Mouse (Mus musculus): Measurements from ENCODE around the gene Lmod3. TPM values are rescaled to one million over a fixed set of nuclear protein-coding genes. Genes with fewer than 3 reads are reported as not detected.

Gene Lmod3
- polyA plus RNA-seq (2012; rRNA removed), result 0.10 and 0.11 TPM in 2 replicates

GRCm38 (mm10) chr6:97252711-97253221, at the start of gene Lmod3:
TSS of gene Lmod3 (minus strand) at chr6:97252759.
- Histone ChIP-seq H3K27ac (ENCODE audit: control insufficient read depth, insufficient read depth, low read depth, low read length) (no peak within 1 kb of the TSS), H3K4me1 (ENCODE audit: control insufficient read depth, insufficient read depth, low read length) (no peaks in the 10 kb centered on the region; the same call in 1 of the 2 replicates), H3K36me3 (ENCODE audit: control insufficient read depth, insufficient read depth, low read length) (no peaks in the 10 kb centered on the region), H3K27me3 (ENCODE audit: control insufficient read depth, insufficient read depth, low read length) (no peaks in the 10 kb centered on the region), H3K4me3 (ENCODE audit: control insufficient read depth, low read depth, low read length) (no peak within 1 kb of the TSS)
- TF ChIP-seq POLR2A (IDR thresholded peaks at IDR 0.05; ENCODE audit: control insufficient read depth, low read depth, low read length), result no peak

DNA sequence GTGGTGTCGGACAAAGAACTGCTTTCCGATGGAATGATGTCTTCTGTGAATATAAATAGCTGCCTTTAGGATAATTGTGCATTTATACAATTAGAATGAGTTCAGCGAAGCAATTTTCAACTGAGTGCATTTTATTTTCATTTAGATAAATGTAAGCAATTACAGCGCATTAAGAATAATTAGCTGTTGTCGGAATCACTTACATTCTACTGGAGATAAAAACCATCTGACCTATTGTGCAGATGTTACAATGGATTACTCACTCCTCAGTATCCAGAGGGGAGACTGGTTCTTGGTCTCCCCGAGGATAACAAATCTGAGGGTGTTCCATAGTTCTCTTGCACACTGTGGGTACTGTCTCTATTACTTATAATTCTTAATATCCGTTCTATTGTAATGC, 49.7 kb upstream of the Lmod3 start:
- H3K27me3 ChIP-seq (ENCODE audit: control insufficient read depth, insufficient read depth, low read length), result no peaks in the 10 kb centered on the region

DNA sequence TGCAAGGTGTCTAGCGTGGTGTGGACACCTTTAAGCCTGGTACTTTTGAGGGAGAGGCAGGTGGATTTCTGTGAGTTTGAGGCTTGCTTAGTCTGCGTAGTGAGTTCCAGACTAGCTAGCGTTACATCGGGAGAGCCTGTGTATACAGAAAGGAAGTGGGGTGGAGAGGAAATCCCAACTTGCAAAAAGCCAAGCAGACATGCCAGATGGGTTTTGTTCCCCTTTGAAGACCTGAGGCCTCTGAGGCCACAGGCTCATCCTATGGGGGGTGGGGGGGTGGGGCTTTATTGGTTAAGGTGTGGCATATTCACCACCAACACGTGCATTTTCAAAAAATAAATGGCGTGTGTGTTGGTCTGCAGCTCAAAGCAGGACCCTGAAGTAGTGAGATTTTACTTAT, 48.1 kb upstream of the Lmod3 start:
- H3K27ac ChIP-seq (ENCODE audit: control insufficient read depth, insufficient read depth, low read depth, low read length), result no peak overlapping the region
- H3K4me3 ChIP-seq (ENCODE audit: control insufficient read depth, low read depth, low read length), result no peak overlapping the region
- H3K27me3 ChIP-seq (ENCODE audit: control insufficient read depth, insufficient read depth, low read length), result no peaks in the 10 kb centered on the region
- no peaks in the 10 kb centered on the region for H3K36me3 ChIP-seq (ENCODE audit: control insufficient read depth, insufficient read depth, low read length)
- TF ChIP-seq POLR2A (IDR thresholded peaks at IDR 0.05; ENCODE audit: control insufficient read depth, low read depth, low read length) (no peak), CTCF (IDR thresholded peaks at IDR 0.05; ENCODE audit: control insufficient read depth, insufficient read depth, insufficient replicate concordance, low read depth, low read length) (no peak)
- H3K4me1 ChIP-seq (ENCODE audit: control insufficient read depth, insufficient read depth, low read length), result no peaks in the 10 kb centered on the region

More for the DNA sequence above, 49.7 kb upstream of the Lmod3 start:
- H3K4me3 ChIP-seq (ENCODE audit: control insufficient read depth, low read depth, low read length), result no peak overlapping the region
- no peaks in the 10 kb centered on the region for H3K4me1 ChIP-seq (ENCODE audit: control insufficient read depth, insufficient read depth, low read length)
- no peaks in the 10 kb centered on the region for H3K36me3 ChIP-seq (ENCODE audit: control insufficient read depth, insufficient read depth, low read length)
- H3K27ac ChIP-seq (ENCODE audit: control insufficient read depth, insufficient read depth, low read depth, low read length), result no peak overlapping the region
- TF ChIP-seq POLR2A (IDR thresholded peaks at IDR 0.05; ENCODE audit: control insufficient read depth, low read depth, low read length), result no peak
- no peak for TF ChIP-seq CTCF (IDR thresholded peaks at IDR 0.05; ENCODE audit: control insufficient read depth, insufficient read depth, insufficient replicate concordance, low read depth, low read length)

- Histone ChIP-seq H3K36me3 (ENCODE audit: control insufficient read depth, insufficient read depth, low read length) (no peaks in the 10 kb centered on the region), H3K27ac (ENCODE audit: control insufficient read depth, insufficient read depth, low read depth, low read length) (no peak overlapping the region), H3K27me3 (ENCODE audit: control insufficient read depth, insufficient read depth, low read length) (no peaks in the 10 kb centered on the region), H3K4me3 (ENCODE audit: control insufficient read depth, low read depth, low read length) (no peak overlapping the region), H3K4me1 (ENCODE audit: control insufficient read depth, insufficient read depth, low read length) (no peaks in the 10 kb centered on the region)
- no peak for TF ChIP-seq CTCF (IDR thresholded peaks at IDR 0.05; ENCODE audit: control insufficient read depth, insufficient read depth, insufficient replicate concordance, low read depth, low read length)
These were observed 47.6 kb upstream of the Lmod3 start for GRCm38 (mm10) chr6:97300180-97300579.

- TF ChIP-seq POLR2A (IDR thresholded peaks at IDR 0.05; ENCODE audit: control insufficient read depth, low read depth, low read length) (no peak), CTCF (IDR thresholded peaks at IDR 0.05; ENCODE audit: control insufficient read depth, insufficient read depth, insufficient replicate concordance, low read depth, low read length) (no peak)
- Histone ChIP-seq H3K4me3 (ENCODE audit: control insufficient read depth, low read depth, low read length) (no peak overlapping the region), H3K36me3 (ENCODE audit: control insufficient read depth, insufficient read depth, low read length) (no peaks in the 10 kb centered on the region), H3K27ac (ENCODE audit: control insufficient read depth, insufficient read depth, low read depth, low read length) (no peak overlapping the region), H3K4me1 (ENCODE audit: control insufficient read depth, insufficient read depth, low read length) (no peaks in the 10 kb centered on the region), H3K27me3 (ENCODE audit: control insufficient read depth, insufficient read depth, low read length) (no peaks in the 10 kb centered on the region)
These were observed 44.6 kb upstream of the Lmod3 start for GRCm38 (mm10) chr6:97297151-97297550.

DNA sequence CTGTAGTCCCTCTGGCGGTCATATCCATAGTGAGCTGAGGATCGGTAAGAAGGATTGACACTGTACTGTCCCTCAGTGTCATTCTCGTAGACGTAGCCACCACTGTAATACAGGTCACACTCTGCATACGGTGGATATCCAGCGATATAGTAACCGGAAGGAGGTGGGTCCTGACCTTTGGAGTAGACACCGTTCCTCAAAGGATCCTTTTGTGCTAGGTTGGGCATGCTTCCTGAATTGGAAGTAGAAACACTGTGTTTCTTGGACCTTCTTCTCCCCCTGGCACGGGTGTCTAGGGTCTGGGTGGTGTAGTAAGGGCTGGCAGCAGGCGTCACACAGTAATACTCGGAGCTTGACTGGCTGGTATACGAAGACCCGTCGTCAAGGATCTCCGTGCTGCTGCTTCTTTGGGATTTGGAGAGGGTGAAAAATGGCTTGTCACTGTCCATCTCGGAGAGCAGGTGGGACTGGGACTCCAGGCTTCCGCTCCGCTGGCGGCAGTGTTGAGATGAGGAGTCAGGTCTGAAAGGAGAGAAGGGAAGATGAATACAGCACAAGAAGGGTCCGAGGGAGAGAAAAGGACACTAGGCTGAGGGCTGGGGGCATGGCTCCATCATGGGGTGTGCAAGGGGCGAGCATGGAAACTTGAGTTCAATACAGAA, 43.4 kb upstream of the Lmod3 start:
- H3K27me3 ChIP-seq (ENCODE audit: control insufficient read depth, insufficient read depth, low read length), result no peaks in the 10 kb centered on the region
- TF ChIP-seq CTCF (IDR thresholded peaks at IDR 0.05; ENCODE audit: control insufficient read depth, insufficient read depth, insufficient replicate concordance, low read depth, low read length) (no peak), POLR2A (IDR thresholded peaks at IDR 0.05; ENCODE audit: control insufficient read depth, low read depth, low read length) (no peak)
- no peaks in the 10 kb centered on the region for H3K36me3 ChIP-seq (ENCODE audit: control insufficient read depth, insufficient read depth, low read length)
- H3K4me1 ChIP-seq (ENCODE audit: control insufficient read depth, insufficient read depth, low read length), result no peaks in the 10 kb centered on the region
- H3K4me3 ChIP-seq (ENCODE audit: control insufficient read depth, low read depth, low read length), result no peak overlapping the region
- no peak overlapping the region for H3K27ac ChIP-seq (ENCODE audit: control insufficient read depth, insufficient read depth, low read depth, low read length)

GRCm38 (mm10) chr6:97295416-97295815, 42.9 kb upstream of the Lmod3 start:
- H3K27ac ChIP-seq (ENCODE audit: control insufficient read depth, insufficient read depth, low read depth, low read length), result no peak overlapping the region
- TF ChIP-seq CTCF (IDR thresholded peaks at IDR 0.05; ENCODE audit: control insufficient read depth, insufficient read depth, insufficient replicate concordance, low read depth, low read length) (no peak), POLR2A (IDR thresholded peaks at IDR 0.05; ENCODE audit: control insufficient read depth, low read depth, low read length) (no peak)
- H3K36me3 ChIP-seq (ENCODE audit: control insufficient read depth, insufficient read depth, low read length), result no peaks in the 10 kb centered on the region
- H3K27me3 ChIP-seq (ENCODE audit: control insufficient read depth, insufficient read depth, low read length), result no peaks in the 10 kb centered on the region
- H3K4me3 ChIP-seq (ENCODE audit: control insufficient read depth, low read depth, low read length), result no peak overlapping the region
- no peaks in the 10 kb centered on the region for H3K4me1 ChIP-seq (ENCODE audit: control insufficient read depth, insufficient read depth, low read length)
